Mouse (Mus musculus) liver, adult 2 months (tissue): ENCODE measurements at regions not wholly inside any gene's neighbourhood (a gene's known extent, or its start where the extent isn't known, plus 50 kb on each side); places are given as distances from the start of the nearest gene placed in this dataset.

Experiments
- DNase-seq: peaks from one replicate; pipeline ENCODE4 v3.0.0-alpha.2; 2011; ENCODE audit warnings: low read depth, low spot score; ENCODE audit errors: extremely low read depth
- H3K27ac ChIP-seq: fragments of 200-500 bp; replicated peaks from 2 replicates; pipeline ENCODE4 v1.5.1; 2012; ENCODE audit warnings: low read depth, mild to moderate bottlenecking, control low read depth, inconsistent platforms, low read length; ENCODE audit not compliant: insufficient read depth
- H3K27me3 ChIP-seq: fragments of 200-500 bp; 2 replicates; pipeline ENCODE4 v1.6.1; 2012; ENCODE audit warnings: mild to moderate bottlenecking, moderate library complexity, low read length, inconsistent platforms; ENCODE audit not compliant: control insufficient read depth, insufficient read depth
- H3K36me3 ChIP-seq: fragments of 200-500 bp; 2 replicates; pipeline ENCODE4 v1.6.1; 2012; ENCODE audit warnings: low read length, inconsistent platforms; ENCODE audit not compliant: control insufficient read depth, insufficient read depth
- H3K4me1 ChIP-seq: fragments of 200-500 bp; 2 replicates; pipeline ENCODE4 v1.6.1; 2011; ENCODE audit warnings: low read length; ENCODE audit not compliant: control insufficient read depth, insufficient read depth
- H3K4me3 ChIP-seq: fragments of 200-500 bp; 2 replicates; pipeline ENCODE4 v1.5.1; 2011; ENCODE audit warnings: low read depth, mild to moderate bottlenecking, control low read depth, low read length, moderate library complexity; ENCODE audit not compliant: insufficient read depth
- H3K79me2 ChIP-seq: fragments of 200-500 bp; 2 replicates; pipeline ENCODE4 v1.6.1; 2012; ENCODE audit warnings: inconsistent platforms, mild to moderate bottlenecking, low read length, moderate library complexity; ENCODE audit not compliant: control insufficient read depth, insufficient read depth
- H3K9ac ChIP-seq: fragments of 200-500 bp; 2 replicates; pipeline ENCODE4 v1.6.1; 2012; ENCODE audit warnings: low read depth, mild to moderate bottlenecking, control low read depth, inconsistent platforms, low read length
- CTCF ChIP-seq: fragments of 200-500 bp; IDR thresholded peaks from 2 replicates; pipeline ENCODE4 v1.5.1; 2011; ENCODE audit warnings: low read depth, low read length, control low read depth
- POLR2A ChIP-seq: fragments of 200-500 bp; IDR thresholded peaks from 2 replicates; pipeline ENCODE4 v1.6.1; 2011; ENCODE audit warnings: low read length, control low read depth; ENCODE audit not compliant: insufficient read depth; ENCODE audit errors: extremely low read depth
- WGBS: fragments of 180-500 bp; shearing (Covaris S2); methylation state at CpG from one replicate; pipeline ENCODE4 v1.1.7; 2018; 5-methylcytosine and 5-hydroxymethylcytosine counted together

GRCm38 (mm10) chr4:124028061-124028460 lies 110.2 kb upstream of the 4930535I16Rik start:
- Histone ChIP-seq H3K9ac (no peak overlapping the region), H3K79me2 (no peaks in the 10 kb centered on the region), H3K27ac (no peak overlapping the region), H3K4me1 (peaks cover 2% of the 10 kb centered on the region; the same call in 1 of the 2 replicates), H3K27me3 (no peaks in the 10 kb centered on the region), H3K36me3 (no peaks in the 10 kb centered on the region), H3K4me3 (no peak overlapping the region)
- peak; percentile 93 for DNase-seq
- TF ChIP-seq POLR2A: no peak
- 53% methylated on average over 12 of the region's 12 CpGs for WGBS

GRCm38 (mm10) chr4:124016401-124016800 lies 98.6 kb upstream of the 4930535I16Rik start:
- WGBS: 25% methylated on average over 3 of the region's 3 CpGs
- Histone ChIP-seq H3K79me2 (no peaks in the 10 kb centered on the region), H3K27me3 (no peaks in the 10 kb centered on the region), H3K36me3 (no peaks in the 10 kb centered on the region), H3K9ac (no peak overlapping the region), H3K4me3 (no peak overlapping the region), H3K4me1 (peaks cover 5% of the 10 kb centered on the region; the same call in 1 of the 2 replicates), H3K27ac (no peak overlapping the region)
- DNase-seq: peak; percentile 95
- TF ChIP-seq POLR2A (no peak), CTCF (no peak)

GRCm38 (mm10) chr4:124015323-124015722 lies 97.5 kb upstream of the 4930535I16Rik start:
- no peak overlapping the region for H3K27ac ChIP-seq
- H3K9ac ChIP-seq: no peak overlapping the region
- H3K4me1 ChIP-seq: peaks cover 5% of the 10 kb centered on the region; the same call in 1 of the 2 replicates
- no peak for DNase-seq
- H3K27me3 ChIP-seq: no peaks in the 10 kb centered on the region
- H3K4me3 ChIP-seq: no peak overlapping the region
- TF ChIP-seq POLR2A: no peak
- TF ChIP-seq CTCF: no peak
- WGBS: 77% methylated on average over 6 of the region's 6 CpGs
- H3K79me2 ChIP-seq: no peaks in the 10 kb centered on the region
- H3K36me3 ChIP-seq: no peaks in the 10 kb centered on the region

- no peak for TF ChIP-seq CTCF
- no peak for TF ChIP-seq POLR2A
- no peaks in the 10 kb centered on the region for H3K36me3 ChIP-seq
- H3K4me3 ChIP-seq: no peak overlapping the region
- H3K27me3 ChIP-seq: no peaks in the 10 kb centered on the region
- H3K4me1 ChIP-seq: peaks cover 5% of the 10 kb centered on the region; the same call in 1 of the 2 replicates
- no peak overlapping the region for H3K27ac ChIP-seq
- H3K79me2 ChIP-seq: no peaks in the 10 kb centered on the region
- WGBS: 22% methylated on average over 6 of the region's 6 CpGs
- peak; percentile 87 for DNase-seq
- H3K9ac ChIP-seq: no peak overlapping the region
Measured at GRCm38 (mm10) chr4:124012406-124012805, 94.6 kb upstream of the 4930535I16Rik start.

DNA sequence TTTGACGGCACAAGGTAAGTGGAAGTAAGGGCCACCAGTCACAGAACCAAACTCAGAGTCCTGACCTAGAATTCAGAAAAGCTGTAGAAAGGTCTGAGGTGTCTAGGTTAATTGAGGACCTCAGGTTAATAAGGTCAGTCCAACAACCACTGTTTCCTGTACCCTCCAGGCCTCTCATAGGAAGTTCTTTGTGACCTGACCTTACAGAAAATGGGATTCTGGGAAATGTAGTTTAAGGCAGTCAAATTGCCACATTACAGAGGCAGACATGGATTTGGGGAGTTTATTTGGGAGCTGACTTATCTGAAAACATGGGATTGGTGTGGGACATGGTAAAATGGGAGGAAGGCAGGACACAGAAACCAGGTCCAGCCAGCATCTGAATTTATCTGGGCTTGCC lies 90.9 kb upstream of the 4930535I16Rik start:
- no peak overlapping the region for H3K27ac ChIP-seq
- no peaks in the 10 kb centered on the region for H3K36me3 ChIP-seq
- TF ChIP-seq POLR2A (no peak), CTCF (no peak)
- H3K79me2 ChIP-seq: no peaks in the 10 kb centered on the region
- H3K4me1 ChIP-seq: peaks cover 2% of the 10 kb centered on the region; the same call in 1 of the 2 replicates
- DNase-seq: no peak
- no peaks in the 10 kb centered on the region for H3K27me3 ChIP-seq
- 94% methylated on average over 1 of the region's 1 CpGs for WGBS
- no peak overlapping the region for H3K4me3 ChIP-seq
- H3K9ac ChIP-seq: no peak overlapping the region

DNA sequence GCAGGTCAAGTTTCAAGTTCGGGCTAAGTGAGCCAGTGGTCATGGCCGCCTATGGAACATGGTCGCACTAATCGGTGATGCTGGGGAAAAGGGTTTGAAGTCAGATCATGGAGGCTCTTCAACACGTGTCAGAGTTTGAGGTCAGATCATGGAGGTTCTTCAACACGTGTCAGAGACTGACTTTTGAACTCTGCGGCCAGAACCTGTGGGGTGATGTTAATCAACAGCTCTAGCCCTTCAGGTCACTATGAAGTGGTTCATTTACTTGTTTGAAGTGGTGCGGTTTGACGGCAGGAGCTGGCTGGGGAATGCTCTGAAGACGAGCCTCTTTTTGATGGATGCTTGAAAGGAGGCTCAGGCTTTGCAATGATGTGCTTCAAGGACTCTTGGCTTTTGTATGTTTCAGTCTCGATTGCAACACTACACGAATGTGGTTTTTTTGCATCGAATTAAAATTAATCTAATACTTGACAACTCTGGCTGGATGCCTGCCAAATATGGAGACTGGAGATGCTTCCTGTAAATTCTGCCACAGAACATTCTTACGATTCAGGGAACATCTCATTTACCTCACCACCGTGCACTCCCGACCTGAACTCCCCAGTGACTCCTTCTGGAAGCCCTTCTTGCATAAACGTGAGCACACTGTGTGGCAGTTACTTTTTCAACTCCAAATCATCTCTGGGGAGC lies 87.9 kb upstream of the 4930535I16Rik start:
- no peak overlapping the region for H3K9ac ChIP-seq
- no peaks in the 10 kb centered on the region for H3K36me3 ChIP-seq
- H3K4me1 ChIP-seq: no peaks in the 10 kb centered on the region
- WGBS: 68% methylated on average over 17 of the region's 17 CpGs
- H3K79me2 ChIP-seq: no peaks in the 10 kb centered on the region
- TF ChIP-seq POLR2A (no peak), CTCF (no peak)
- no peak overlapping the region for H3K4me3 ChIP-seq
- no peak overlapping the region for H3K27ac ChIP-seq
- DNase-seq: peak; percentile 63
- no peaks in the 10 kb centered on the region for H3K27me3 ChIP-seq
